Mouse (Mus musculus): ENCODE results near the gene Nudt16l1. TPM values are rescaled to one million over a fixed set of nuclear protein-coding genes. Genes with fewer than 3 reads are reported as not detected.

Nudt16l1 gene
- polyA plus RNA-seq, 2 experiments: 127 to 172 TPM

GRCm38 (mm10) chr16:4923996-4924395, 14.6 kb upstream of the Nudt16l1 start:
- DNase-seq (ENCODE audit: low spot score): no peak
- WGBS: 86% methylated on average over 5 of the region's 5 CpGs
- Histone ChIP-seq H3K9ac (ENCODE audit: low read depth, low read length, severe bottlenecking) (no peak overlapping the region), H3K27me3 (ENCODE audit: control insufficient read depth, insufficient read depth, low read length) (no peaks in the 10 kb centered on the region), H3K27ac (replicated peaks; ENCODE audit: low read depth, low read length) (no peak overlapping the region), H3K4me2 (replicated peaks; ENCODE audit: low read depth, low read length, severe bottlenecking) (no peak overlapping the region), H3K9me3 (ENCODE audit: control insufficient read depth, low read length) (no peaks in the 10 kb centered on the region), H3K4me1 (ENCODE audit: control insufficient read depth, insufficient read depth, low read length) (no peaks in the 10 kb centered on the region), H3K4me3 (replicated peaks; ENCODE audit: low read length) (no peak overlapping the region), H3K36me3 (ENCODE audit: control insufficient read depth, insufficient read depth, low read length) (peaks cover 90% of the 10 kb centered on the region)
- no peak for TF ChIP-seq POLR2A (IDR thresholded peaks at IDR 0.05; ENCODE audit: borderline replicate concordance, extremely low read depth, insufficient read depth, insufficient read length)
- no peak; the same call in 1 of the 2 replicates for ATAC-seq (ENCODE audit: low FRiP score, low read depth)

- H3K4me3 ChIP-seq (replicated peaks; ENCODE audit: low read length): no peak overlapping the region
- no peaks in the 10 kb centered on the region for H3K9me3 ChIP-seq (ENCODE audit: control insufficient read depth, low read length)
- 94% methylated on average over 7 of the region's 7 CpGs for WGBS
- no peaks in the 10 kb centered on the region for H3K27me3 ChIP-seq (ENCODE audit: control insufficient read depth, insufficient read depth, low read length)
- H3K36me3 ChIP-seq (ENCODE audit: control insufficient read depth, insufficient read depth, low read length): peaks cover 98% of the 10 kb centered on the region
- DNase-seq (ENCODE audit: low spot score): no peak
- TF ChIP-seq POLR2A (IDR thresholded peaks at IDR 0.05; ENCODE audit: borderline replicate concordance, extremely low read depth, insufficient read depth, insufficient read length): no peak
- H3K27ac ChIP-seq (replicated peaks; ENCODE audit: low read depth, low read length): no peak overlapping the region
- no peaks in the 10 kb centered on the region for H3K4me1 ChIP-seq (ENCODE audit: control insufficient read depth, insufficient read depth, low read length)
- H3K4me2 ChIP-seq (replicated peaks; ENCODE audit: low read depth, low read length, severe bottlenecking): no peak overlapping the region
- no peak overlapping the region for H3K9ac ChIP-seq (ENCODE audit: low read depth, low read length, severe bottlenecking)
- no peak for ATAC-seq (ENCODE audit: low FRiP score, low read depth)
Measured at GRCm38 (mm10) chr16:4927967-4928366, 10.6 kb upstream of the Nudt16l1 start.

- 94% methylated on average over 2 of the region's 2 CpGs for WGBS
- H3K9me3 ChIP-seq (ENCODE audit: control insufficient read depth, low read length): no peaks in the 10 kb centered on the region
- no peak overlapping the region for H3K27ac ChIP-seq (replicated peaks; ENCODE audit: low read depth, low read length)
- peaks cover 97% of the 10 kb centered on the region for H3K36me3 ChIP-seq (ENCODE audit: control insufficient read depth, insufficient read depth, low read length)
- TF ChIP-seq POLR2A (IDR thresholded peaks at IDR 0.05; ENCODE audit: borderline replicate concordance, extremely low read depth, insufficient read depth, insufficient read length): no peak
- ATAC-seq (ENCODE audit: low FRiP score, low read depth): no peak
- no peak for DNase-seq (ENCODE audit: low spot score)
- H3K27me3 ChIP-seq (ENCODE audit: control insufficient read depth, insufficient read depth, low read length): no peaks in the 10 kb centered on the region
- no peak overlapping the region for H3K9ac ChIP-seq (ENCODE audit: low read depth, low read length, severe bottlenecking)
- no peaks in the 10 kb centered on the region for H3K4me1 ChIP-seq (ENCODE audit: control insufficient read depth, insufficient read depth, low read length)
- no peak overlapping the region for H3K4me3 ChIP-seq (replicated peaks; ENCODE audit: low read length)
- H3K4me2 ChIP-seq (replicated peaks; ENCODE audit: low read depth, low read length, severe bottlenecking): no peak overlapping the region
Measured at GRCm38 (mm10) chr16:4928474-4928873, 10.1 kb upstream of the Nudt16l1 start.

- Histone ChIP-seq H3K27me3 (ENCODE audit: control insufficient read depth, insufficient read depth, low read length) (no peaks in the 10 kb centered on the region), H3K4me1 (ENCODE audit: control insufficient read depth, insufficient read depth, low read length) (no peaks in the 10 kb centered on the region), H3K9ac (ENCODE audit: low read depth, low read length, severe bottlenecking) (no peak overlapping the region), H3K4me3 (replicated peaks; ENCODE audit: low read length) (no peak overlapping the region), H3K9me3 (ENCODE audit: control insufficient read depth, low read length) (no peaks in the 10 kb centered on the region), H3K4me2 (replicated peaks; ENCODE audit: low read depth, low read length, severe bottlenecking) (no peak overlapping the region), H3K27ac (replicated peaks; ENCODE audit: low read depth, low read length) (no peak overlapping the region), H3K36me3 (ENCODE audit: control insufficient read depth, insufficient read depth, low read length) (peaks cover 92% of the 10 kb centered on the region)
- 92% methylated on average over 3 of the region's 3 CpGs for WGBS
- no peak for TF ChIP-seq POLR2A (IDR thresholded peaks at IDR 0.05; ENCODE audit: borderline replicate concordance, extremely low read depth, insufficient read depth, insufficient read length)
- no peak for DNase-seq (ENCODE audit: low spot score)
- no peak for ATAC-seq (ENCODE audit: low FRiP score, low read depth)
Measured at GRCm38 (mm10) chr16:4932429-4932828, 6.1 kb upstream of the Nudt16l1 start.

- no peak overlapping the region for H3K9ac ChIP-seq (ENCODE audit: low read depth, low read length, severe bottlenecking)
- 98% methylated on average over 31 of the region's 31 CpGs for WGBS
- H3K9me3 ChIP-seq (ENCODE audit: control insufficient read depth, low read length): no peaks in the 10 kb centered on the region
- H3K4me2 ChIP-seq (replicated peaks; ENCODE audit: low read depth, low read length, severe bottlenecking): no peak overlapping the region
- H3K36me3 ChIP-seq (ENCODE audit: control insufficient read depth, insufficient read depth, low read length): peaks cover 73% of the 10 kb centered on the region
- no peak overlapping the region for H3K27ac ChIP-seq (replicated peaks; ENCODE audit: low read depth, low read length)
- no peaks in the 10 kb centered on the region for H3K27me3 ChIP-seq (ENCODE audit: control insufficient read depth, insufficient read depth, low read length)
- DNase-seq (ENCODE audit: low spot score): no peak
- H3K4me3 ChIP-seq (replicated peaks; ENCODE audit: low read length): no peak overlapping the region
- no peak for ATAC-seq (ENCODE audit: low FRiP score, low read depth)
- H3K4me1 ChIP-seq (ENCODE audit: control insufficient read depth, insufficient read depth, low read length): 0 out of 2 replicates have a peak, but pooled peaks cover 5% of the 10 kb centered on the region
- TF ChIP-seq POLR2A (IDR thresholded peaks at IDR 0.05; ENCODE audit: borderline replicate concordance, extremely low read depth, insufficient read depth, insufficient read length): no peak
Measured at GRCm38 (mm10) chr16:4935430-4935829, 3.1 kb upstream of the Nudt16l1 start.
